In the genomic region with DNA sequence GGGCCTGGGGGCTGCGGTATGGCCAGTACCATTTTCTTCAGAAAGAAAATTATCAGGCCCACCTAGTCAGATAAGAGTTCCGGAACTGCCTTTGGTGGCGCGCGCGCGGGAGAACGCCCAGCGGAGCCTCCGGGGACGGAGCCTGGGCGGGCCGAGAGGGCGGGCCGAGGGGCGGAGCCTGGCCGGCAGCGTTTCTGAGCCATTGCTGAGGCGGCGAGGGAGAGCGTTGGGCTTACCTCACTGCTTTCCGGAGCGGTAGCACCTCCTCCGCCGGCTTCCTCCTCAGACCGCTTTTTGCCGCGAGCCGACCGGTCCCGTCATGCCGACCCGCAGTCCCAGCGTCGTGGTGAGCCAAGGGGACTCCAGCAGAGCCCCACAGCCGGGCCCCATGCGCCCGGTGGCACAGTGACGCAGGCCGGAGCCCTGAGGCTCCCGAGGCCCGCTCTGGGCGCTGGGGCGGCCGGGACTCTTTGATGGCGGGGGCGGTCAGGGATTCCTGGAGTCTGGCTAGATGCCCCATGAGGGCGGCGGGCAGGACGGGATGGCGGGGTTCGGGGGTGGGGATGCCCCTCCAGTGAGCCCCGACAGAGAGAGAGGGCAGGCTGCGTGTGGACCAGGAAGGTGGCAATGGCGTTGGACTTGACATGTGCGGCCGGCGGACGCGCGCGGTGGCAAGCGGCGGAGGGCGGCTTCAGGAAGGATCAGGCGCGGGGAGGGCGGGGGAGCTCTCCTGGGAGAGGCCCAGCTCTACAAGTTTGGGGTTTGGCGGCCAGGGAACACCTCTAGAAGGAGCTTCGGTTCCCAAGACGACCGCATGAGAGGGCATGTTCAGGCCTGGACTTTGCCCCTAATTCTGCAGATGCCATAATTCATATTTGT, we compare ENCODE assay signal across 8 mouse cellular contexts. TPM values are rescaled to one million over a fixed set of nuclear protein-coding genes. Genes with fewer than 3 reads are reported as not detected.
DNase-seq lines count a peak whose midpoint lies in the region; ATAC-seq and TF ChIP-seq lines count a peak whose summit lies in the region.

A gene (plus strand): TSS at position 233 of the 879 bp plus-strand sequence.

- H3K27me3 ChIP-seq in heart, embryonic 12.5 days (replicated peaks): no peaks in the 10 kb centered on the region
- no peaks in the 10 kb centered on the region for H3K27me3 ChIP-seq in kidney, postnatal 0 days (ENCODE audit: insufficient read depth, low read length)
- no peaks in the 10 kb centered on the region for H3K27me3 ChIP-seq in liver, embryonic 12.5 days (replicated peaks)
- H3K27me3 ChIP-seq in splenic B cell, adult 2 months (ENCODE audit: control insufficient read depth, insufficient read depth, low read length, poor library complexity, severe bottlenecking): no peaks in the 10 kb centered on the region

- peak; percentile 93 for DNase-seq in CD4-positive, CD25-positive, alpha-beta regulatory T cell, adult 2 months (ENCODE audit: low read depth, low spot score)
- peak; percentile 90 for DNase-seq in kidney, postnatal 0 days (ENCODE audit: low spot score)
- peak; percentile 89 for DNase-seq in naive thymus-derived CD4-positive, alpha-beta T cell, adult 2 months (ENCODE audit: low read depth)
- DNase-seq in splenic B cell, adult 2 months (ENCODE audit: low read depth, low spot score): peak; percentile 92

- H3K36me3 ChIP-seq in heart, embryonic 12.5 days: no peaks in the 10 kb centered on the region
- no peaks in the 10 kb centered on the region for H3K36me3 ChIP-seq in kidney, postnatal 0 days (ENCODE audit: insufficient read depth, low read length)
- no peaks in the 10 kb centered on the region for H3K36me3 ChIP-seq in liver, embryonic 12.5 days
- no peaks in the 10 kb centered on the region for H3K36me3 ChIP-seq in splenic B cell, adult 2 months (ENCODE audit: control insufficient read depth, insufficient read depth, low read length, poor library complexity, severe bottlenecking)

- H3K27ac ChIP-seq in brown adipose tissue, adult 24 weeks (replicated peaks; ENCODE audit: low read depth, low read length): peak within 1 kb of the TSS; percentile 83
- H3K27ac ChIP-seq in heart, embryonic 12.5 days (ENCODE audit: poor library complexity, severe bottlenecking): peak within 1 kb of the TSS; percentile 94
- H3K27ac ChIP-seq in kidney, postnatal 0 days: peak within 1 kb of the TSS; percentile 91
- H3K27ac ChIP-seq in liver, embryonic 12.5 days: peak within 1 kb of the TSS; percentile 93

- no peaks in the 10 kb centered on the region for H3K9me3 ChIP-seq in heart, embryonic 12.5 days (replicated peaks)
- H3K9me3 ChIP-seq in kidney, postnatal 0 days (replicated peaks; ENCODE audit: low read length): no peaks in the 10 kb centered on the region
- H3K9me3 ChIP-seq in liver, embryonic 12.5 days (replicated peaks): no peaks in the 10 kb centered on the region

- H3K4me1 ChIP-seq in brown adipose tissue, adult 24 weeks (ENCODE audit: control insufficient read depth, insufficient read depth, insufficient read length, low read length): no peaks in the 10 kb centered on the region
- peaks cover 6% of the 10 kb centered on the region for H3K4me1 ChIP-seq in heart, embryonic 12.5 days (replicated peaks)
- no peaks in the 10 kb centered on the region for H3K4me1 ChIP-seq in kidney, postnatal 0 days (replicated peaks; ENCODE audit: insufficient read depth, low read length)
- peaks cover 15% of the 10 kb centered on the region; the same call in 1 of the 2 replicates for H3K4me1 ChIP-seq in liver, embryonic 12.5 days

- H3K9ac ChIP-seq in heart, embryonic 12.5 days: peak within 1 kb of the TSS; percentile 84
- H3K9ac ChIP-seq in kidney, postnatal 0 days (ENCODE audit: low read depth, low read length): peak within 1 kb of the TSS; percentile 81
- peak within 1 kb of the TSS; percentile 90 for H3K9ac ChIP-seq in liver, embryonic 12.5 days

- WGBS in heart, embryonic 12.5 days: 15% methylated on average over 72 of the region's 72 CpGs
- 18% methylated on average over 70 of the region's 72 CpGs for WGBS in kidney, postnatal 0 days
- WGBS in liver, embryonic 12.5 days (ENCODE audit: insufficient replicate concordance): 12% methylated on average over 47 of the region's 72 CpGs

- no peak for TF ChIP-seq CTCF in kidney, postnatal 0 days (IDR thresholded peaks at IDR 0.05; ENCODE audit: low read depth)

- peak within 1 kb of the TSS; percentile 65 for H3K4me2 ChIP-seq in heart, embryonic 12.5 days
- H3K4me2 ChIP-seq in kidney, postnatal 0 days (ENCODE audit: low read length): peak within 1 kb of the TSS; percentile 55
- peak within 1 kb of the TSS; percentile 69 for H3K4me2 ChIP-seq in liver, embryonic 12.5 days

- H3K4me3 ChIP-seq in brown adipose tissue, adult 24 weeks (ENCODE audit: insufficient read depth, low read depth, low read length): peak within 1 kb of the TSS; percentile 63
- peak within 1 kb of the TSS; percentile 71 for H3K4me3 ChIP-seq in heart, embryonic 12.5 days
- peak within 1 kb of the TSS; percentile 60 for H3K4me3 ChIP-seq in kidney, postnatal 0 days (replicated peaks; ENCODE audit: low read depth, low read length)
- H3K4me3 ChIP-seq in liver, embryonic 12.5 days: peak within 1 kb of the TSS; percentile 76

- peak; percentile 99 for ATAC-seq in erythroid progenitor cell, adult 5-6 weeks (replicated peaks; ENCODE audit: low FRiP score, poor library complexity, severe bottlenecking)
- peak; percentile 95 for ATAC-seq in heart, embryonic 12.5 days (ENCODE audit: insufficient number of reproducible peaks, low FRiP score)
- peak; percentile 94 for ATAC-seq in kidney, postnatal 0 days (replicated peaks; ENCODE audit: low FRiP score, low read depth)
- ATAC-seq in liver, embryonic 12.5 days: peak; percentile 96

RNA-seq across cellular contexts. Expression of the gene that starts here (rescaled TPM):
- 79.8 and 93.6 TPM in 2 replicates for polyA plus RNA-seq in brown adipose tissue, adult 24 weeks (2012; ENCODE audit: insufficient read depth, insufficient read length, missing spikeins)
- 82.6 and 119 TPM in 2 replicates for total RNA-seq in erythroid progenitor cell, adult 5-6 weeks (2015; ENCODE audit: low replicate concordance)
- total RNA-seq in erythroid progenitor cell, adult 5-6 weeks (2017; ENCODE audit: low replicate concordance): 86.4 and 105 TPM in 2 replicates
- 179 and 190 TPM in 2 replicates for polyA plus RNA-seq in heart, embryonic 12.5 days (2016; fragmentation: Nextera tagmentation; extraction: Ambion mirVana)
- polyA plus RNA-seq in kidney, postnatal 0 days (2015; fragmentation: Nextera tagmentation; extraction: Ambion mirVana): 196 and 204 TPM in 2 replicates
- polyA plus RNA-seq in liver, embryonic 12.5 days (2016; fragmentation: Nextera tagmentation; extraction: Ambion mirVana): 236 and 238 TPM in 2 replicates

Comparison
In these comparisons a context has a peak if more than half of its experiments do, and no peak if none do; other contexts are left out.
1. Peak in every context shown above with its lines: DNase-seq, ATAC-seq, H3K4me3 ChIP-seq and H3K27ac ChIP-seq.